Mouse (Mus musculus): Measurements from ENCODE around the gene Map2k1. TPM values are rescaled to one million over a fixed set of nuclear protein-coding genes. Genes with fewer than 3 reads are reported as not detected.

Map2k1 gene
- polyA plus RNA-seq, 1 experiment from 2014 or later, result 74.4 TPM

GRCm38 (mm10) chr9:64264813-64265212 lies 11.4 kb upstream of the Map2k1 start:
- 52% methylated on average over 1 of the region's 1 CpGs for WGBS
- H3K9me3 ChIP-seq (replicated peaks; ENCODE audit: control insufficient read depth, low read length), result no peaks in the 10 kb centered on the region
- no peak for ATAC-seq (replicated peaks; ENCODE audit: insufficient number of reproducible peaks, low FRiP score, low TSS enrichment, low read depth)

GRCm38 (mm10) chr9:64261023-64261422 lies 7.6 kb upstream of the Map2k1 start:
- no peak overlapping the region for H3K9ac ChIP-seq (replicated peaks; ENCODE audit: low read length)
- 92% methylated on average over 4 of the region's 4 CpGs for WGBS
- no peak for ATAC-seq (replicated peaks; ENCODE audit: insufficient number of reproducible peaks, low FRiP score, low TSS enrichment, low read depth)
- H3K27me3 ChIP-seq (ENCODE audit: control insufficient read depth, insufficient read depth, low read length), result no peaks in the 10 kb centered on the region
- H3K4me3 ChIP-seq (ENCODE audit: low read depth, low read length), result no peak overlapping the region
- H3K27ac ChIP-seq (replicated peaks; ENCODE audit: low read depth, low read length), result no peak overlapping the region
- no peak for DNase-seq (ENCODE audit: low spot score)
- H3K4me1 ChIP-seq (ENCODE audit: control insufficient read depth, insufficient read depth, low read length), result no peaks in the 10 kb centered on the region
- no peak overlapping the region for H3K4me2 ChIP-seq (ENCODE audit: low read depth, low read length)
- no peaks in the 10 kb centered on the region for H3K9me3 ChIP-seq (replicated peaks; ENCODE audit: control insufficient read depth, low read length)
- H3K36me3 ChIP-seq (replicated peaks; ENCODE audit: control insufficient read depth, insufficient read depth, low read depth, low read length), result no peaks in the 10 kb centered on the region

More at GRCm38 (mm10) chr9:64264813-64265212, 11.4 kb upstream of the Map2k1 start:
- no peak overlapping the region for H3K9ac ChIP-seq (replicated peaks; ENCODE audit: low read length)
- H3K4me1 ChIP-seq (ENCODE audit: control insufficient read depth, insufficient read depth, low read length), result no peaks in the 10 kb centered on the region
- no peak for DNase-seq (ENCODE audit: low spot score)
- H3K36me3 ChIP-seq (replicated peaks; ENCODE audit: control insufficient read depth, insufficient read depth, low read depth, low read length), result no peaks in the 10 kb centered on the region
- H3K27ac ChIP-seq (replicated peaks; ENCODE audit: low read depth, low read length), result no peak overlapping the region
- no peaks in the 10 kb centered on the region for H3K27me3 ChIP-seq (ENCODE audit: control insufficient read depth, insufficient read depth, low read length)
- H3K4me3 ChIP-seq (ENCODE audit: low read depth, low read length), result no peak overlapping the region
- H3K4me2 ChIP-seq (ENCODE audit: low read depth, low read length), result no peak overlapping the region

- 88% methylated on average over 5 of the region's 5 CpGs for WGBS
- Histone ChIP-seq H3K27me3 (ENCODE audit: control insufficient read depth, insufficient read depth, low read length) (no peaks in the 10 kb centered on the region), H3K4me1 (ENCODE audit: control insufficient read depth, insufficient read depth, low read length) (no peaks in the 10 kb centered on the region), H3K9ac (replicated peaks; ENCODE audit: low read length) (no peak overlapping the region), H3K27ac (replicated peaks; ENCODE audit: low read depth, low read length) (no peak overlapping the region), H3K4me3 (ENCODE audit: low read depth, low read length) (no peak overlapping the region), H3K4me2 (ENCODE audit: low read depth, low read length) (no peak overlapping the region), H3K9me3 (replicated peaks; ENCODE audit: control insufficient read depth, low read length) (no peaks in the 10 kb centered on the region), H3K36me3 (replicated peaks; ENCODE audit: control insufficient read depth, insufficient read depth, low read depth, low read length) (no peaks in the 10 kb centered on the region)
- DNase-seq (ENCODE audit: low spot score), result no peak
- no peak for ATAC-seq (replicated peaks; ENCODE audit: insufficient number of reproducible peaks, low FRiP score, low TSS enrichment, low read depth)
Observed at GRCm38 (mm10) chr9:64259906-64260305, 6.5 kb upstream of the Map2k1 start.

- H3K4me3 ChIP-seq (ENCODE audit: low read depth, low read length), result no peak overlapping the region
- no peak overlapping the region for H3K27ac ChIP-seq (replicated peaks; ENCODE audit: low read depth, low read length)
- no peak for ATAC-seq (replicated peaks; ENCODE audit: insufficient number of reproducible peaks, low FRiP score, low TSS enrichment, low read depth)
- no peaks in the 10 kb centered on the region for H3K27me3 ChIP-seq (ENCODE audit: control insufficient read depth, insufficient read depth, low read length)
- WGBS, result 89% methylated on average over 3 of the region's 3 CpGs
- no peak for DNase-seq (ENCODE audit: low spot score)
- H3K9ac ChIP-seq (replicated peaks; ENCODE audit: low read length), result no peak overlapping the region
- H3K9me3 ChIP-seq (replicated peaks; ENCODE audit: control insufficient read depth, low read length), result no peaks in the 10 kb centered on the region
- no peaks in the 10 kb centered on the region for H3K36me3 ChIP-seq (replicated peaks; ENCODE audit: control insufficient read depth, insufficient read depth, low read depth, low read length)
- no peak overlapping the region for H3K4me2 ChIP-seq (ENCODE audit: low read depth, low read length)
- no peaks in the 10 kb centered on the region for H3K4me1 ChIP-seq (ENCODE audit: control insufficient read depth, insufficient read depth, low read length)
Observed at GRCm38 (mm10) chr9:64256204-64256603, 2.8 kb upstream of the Map2k1 start.

- Histone ChIP-seq H3K27me3 (ENCODE audit: control insufficient read depth, insufficient read depth, low read length) (no peaks in the 10 kb centered on the region), H3K9ac (replicated peaks; ENCODE audit: low read length) (no peak overlapping the region), H3K9me3 (replicated peaks; ENCODE audit: control insufficient read depth, low read length) (no peaks in the 10 kb centered on the region), H3K27ac (replicated peaks; ENCODE audit: low read depth, low read length) (no peak overlapping the region), H3K36me3 (replicated peaks; ENCODE audit: control insufficient read depth, insufficient read depth, low read depth, low read length) (no peaks in the 10 kb centered on the region), H3K4me1 (ENCODE audit: control insufficient read depth, insufficient read depth, low read length) (no peaks in the 10 kb centered on the region), H3K4me2 (ENCODE audit: low read depth, low read length) (no peak overlapping the region), H3K4me3 (ENCODE audit: low read depth, low read length) (no peak overlapping the region)
- 73% methylated on average over 3 of the region's 3 CpGs for WGBS
- ATAC-seq (replicated peaks; ENCODE audit: insufficient number of reproducible peaks, low FRiP score, low TSS enrichment, low read depth) (no peak), DNase-seq (ENCODE audit: low spot score) (no peak)
Observed at GRCm38 (mm10) chr9:64255422-64255821, 2.0 kb upstream of the Map2k1 start.

GRCm38 (mm10) chr9:64252591-64253020 lies 825 bp downstream of the Map2k1 start:
- Histone ChIP-seq H3K4me2 (ENCODE audit: low read depth, low read length) (peak overlapping the region; percentile 78), H3K27me3 (ENCODE audit: control insufficient read depth, insufficient read depth, low read length) (no peaks in the 10 kb centered on the region), H3K4me1 (ENCODE audit: control insufficient read depth, insufficient read depth, low read length) (no peaks in the 10 kb centered on the region), H3K4me3 (ENCODE audit: low read depth, low read length) (peak overlapping the region; percentile 88), H3K9ac (replicated peaks; ENCODE audit: low read length) (peak overlapping the region; percentile 90), H3K9me3 (replicated peaks; ENCODE audit: control insufficient read depth, low read length) (no peaks in the 10 kb centered on the region), H3K27ac (replicated peaks; ENCODE audit: low read depth, low read length) (peak overlapping the region; percentile 82; the same call in 1 of the 2 replicates), H3K36me3 (replicated peaks; ENCODE audit: control insufficient read depth, insufficient read depth, low read depth, low read length) (no peaks in the 10 kb centered on the region)
- DNase-seq (ENCODE audit: low spot score), result no peak
- 0% methylated on average over 16 of the region's 16 CpGs for WGBS
- no peak for ATAC-seq (replicated peaks; ENCODE audit: insufficient number of reproducible peaks, low FRiP score, low TSS enrichment, low read depth)

- DNase-seq (ENCODE audit: low spot score) (no peak), ATAC-seq (replicated peaks; ENCODE audit: insufficient number of reproducible peaks, low FRiP score, low TSS enrichment, low read depth) (no peak)
- H3K4me1 ChIP-seq (ENCODE audit: control insufficient read depth, insufficient read depth, low read length), result no peaks in the 10 kb centered on the region
- no peak overlapping the region for H3K4me3 ChIP-seq (ENCODE audit: low read depth, low read length)
- no peaks in the 10 kb centered on the region for H3K9me3 ChIP-seq (replicated peaks; ENCODE audit: control insufficient read depth, low read length)
- H3K9ac ChIP-seq (replicated peaks; ENCODE audit: low read length), result no peak overlapping the region
- H3K27ac ChIP-seq (replicated peaks; ENCODE audit: low read depth, low read length), result no peak overlapping the region
- no peaks in the 10 kb centered on the region for H3K36me3 ChIP-seq (replicated peaks; ENCODE audit: control insufficient read depth, insufficient read depth, low read depth, low read length)
- no peaks in the 10 kb centered on the region for H3K27me3 ChIP-seq (ENCODE audit: control insufficient read depth, insufficient read depth, low read length)
- no peak overlapping the region for H3K4me2 ChIP-seq (ENCODE audit: low read depth, low read length)
Observed at GRCm38 (mm10) chr9:64250111-64250730, 3.2 kb downstream of the Map2k1 start.

- H3K27me3 ChIP-seq (ENCODE audit: control insufficient read depth, insufficient read depth, low read length), result no peaks in the 10 kb centered on the region
- no peaks in the 10 kb centered on the region for H3K36me3 ChIP-seq (replicated peaks; ENCODE audit: control insufficient read depth, insufficient read depth, low read depth, low read length)
- H3K27ac ChIP-seq (replicated peaks; ENCODE audit: low read depth, low read length), result no peak overlapping the region
- ATAC-seq (replicated peaks; ENCODE audit: insufficient number of reproducible peaks, low FRiP score, low TSS enrichment, low read depth), result no peak
- H3K4me1 ChIP-seq (ENCODE audit: control insufficient read depth, insufficient read depth, low read length), result no peaks in the 10 kb centered on the region
- no peaks in the 10 kb centered on the region for H3K9me3 ChIP-seq (replicated peaks; ENCODE audit: control insufficient read depth, low read length)
- WGBS, result 82% methylated on average over 1 of the region's 1 CpGs
- DNase-seq (ENCODE audit: low spot score), result no peak
- H3K4me2 ChIP-seq (ENCODE audit: low read depth, low read length), result no peak overlapping the region
- H3K9ac ChIP-seq (replicated peaks; ENCODE audit: low read length), result no peak overlapping the region
- no peak overlapping the region for H3K4me3 ChIP-seq (ENCODE audit: low read depth, low read length)
Observed at GRCm38 (mm10) chr9:64249371-64249770, 4.1 kb downstream of the Map2k1 start.

Data from embryonic facial prominence, embryonic 11.5 days (tissue).